Mouse (Mus musculus): ENCODE results near the gene Nusap1. TPM values are rescaled to one million over a fixed set of nuclear protein-coding genes. Genes with fewer than 3 reads are reported as not detected.

Gene Nusap1
- 110 and 111 TPM in 2 replicates for polyA plus RNA-seq (2016; fragmentation: Nextera tagmentation; extraction: Ambion mirVana)

GRCm38 (mm10) chr2:119618199-119618982 is at the start of gene Nusap1, which contains the start of gene Oip5:
Gene Nusap1, plus strand, starts transcription at chr2:119618298.
Gene Oip5, minus strand, starts transcription at chr2:119618469.
- under 1% methylated on average over 55 of the region's 55 CpGs for WGBS
- no peaks in the 10 kb centered on the region for H3K9me3 ChIP-seq
- peaks cover 32% of the 10 kb centered on the region for H3K4me1 ChIP-seq
- peak within 1 kb of the TSS; percentile 76 for H3K4me3 ChIP-seq (replicated peaks)
- H3K9ac ChIP-seq: peak within 1 kb of the TSS; percentile 68
- H3K27me3 ChIP-seq: no peaks in the 10 kb centered on the region
- peak within 1 kb of the TSS; percentile 75 for H3K27ac ChIP-seq
- peak; percentile 100 for ATAC-seq (ENCODE audit: low FRiP score)
- H3K36me3 ChIP-seq (replicated peaks): peaks cover 6% of the 10 kb centered on the region
- H3K4me2 ChIP-seq: peak within 1 kb of the TSS; percentile 86

- Histone ChIP-seq H3K4me3 (replicated peaks) (no peak overlapping the region), H3K9me3 (no peaks in the 10 kb centered on the region), H3K27ac (no peak overlapping the region), H3K4me1 (no peaks in the 10 kb centered on the region), H3K27me3 (no peaks in the 10 kb centered on the region), H3K36me3 (replicated peaks) (peaks cover 23% of the 10 kb centered on the region), H3K9ac (no peak overlapping the region), H3K4me2 (no peak overlapping the region)
- no peak for ATAC-seq (ENCODE audit: low FRiP score)
- WGBS: 97% methylated on average over 1 of the region's 1 CpGs
These were observed 45.6 kb upstream of the Nusap1 start for GRCm38 (mm10) chr2:119572471-119572870.

- no peak overlapping the region for H3K4me3 ChIP-seq (replicated peaks)
- ATAC-seq (ENCODE audit: low FRiP score): no peak
- H3K4me2 ChIP-seq: no peak overlapping the region
- no peaks in the 10 kb centered on the region for H3K4me1 ChIP-seq
- 96% methylated on average over 3 of the region's 3 CpGs for WGBS
- H3K36me3 ChIP-seq (replicated peaks): no peaks in the 10 kb centered on the region; the same call in 1 of the 2 replicates
- H3K9me3 ChIP-seq: no peaks in the 10 kb centered on the region
- H3K9ac ChIP-seq: no peak overlapping the region
- H3K27me3 ChIP-seq: no peaks in the 10 kb centered on the region
- no peak overlapping the region for H3K27ac ChIP-seq
These were observed 36.5 kb upstream of the Nusap1 start for GRCm38 (mm10) chr2:119581571-119581970.

GRCm38 (mm10) chr2:119583439-119583838 is 34.7 kb upstream of the Nusap1 start:
- no peak overlapping the region for H3K4me3 ChIP-seq (replicated peaks)
- no peaks in the 10 kb centered on the region; the same call in 1 of the 2 replicates for H3K36me3 ChIP-seq (replicated peaks)
- H3K4me2 ChIP-seq: no peak overlapping the region
- H3K9ac ChIP-seq: no peak overlapping the region
- no peaks in the 10 kb centered on the region for H3K27me3 ChIP-seq
- no peak for ATAC-seq (ENCODE audit: low FRiP score)
- no peak overlapping the region for H3K27ac ChIP-seq
- 47% methylated on average over 2 of the region's 2 CpGs for WGBS
- no peaks in the 10 kb centered on the region for H3K9me3 ChIP-seq
- no peaks in the 10 kb centered on the region for H3K4me1 ChIP-seq

GRCm38 (mm10) chr2:119584282-119584681 is 33.8 kb upstream of the Nusap1 start:
- Histone ChIP-seq H3K4me2 (no peak overlapping the region), H3K4me1 (no peaks in the 10 kb centered on the region), H3K9me3 (no peaks in the 10 kb centered on the region), H3K36me3 (replicated peaks) (no peaks in the 10 kb centered on the region; the same call in 1 of the 2 replicates), H3K27ac (no peak overlapping the region), H3K4me3 (replicated peaks) (no peak overlapping the region), H3K27me3 (no peaks in the 10 kb centered on the region), H3K9ac (no peak overlapping the region)
- ATAC-seq (ENCODE audit: low FRiP score): no peak
- WGBS: 88% methylated on average over 8 of the region's 8 CpGs

GRCm38 (mm10) chr2:119587383-119587782 is 30.7 kb upstream of the Nusap1 start:
- Histone ChIP-seq H3K9me3 (no peaks in the 10 kb centered on the region), H3K27me3 (no peaks in the 10 kb centered on the region)
- 17% methylated on average over 4 of the region's 4 CpGs for WGBS

GRCm38 (mm10) chr2:119591247-119591646 is 26.9 kb upstream of the Nusap1 start:
- Histone ChIP-seq H3K9ac (no peak overlapping the region), H3K36me3 (replicated peaks) (peaks cover 8% of the 10 kb centered on the region), H3K4me3 (replicated peaks) (no peak overlapping the region), H3K4me1 (peaks cover 16% of the 10 kb centered on the region), H3K4me2 (no peak overlapping the region), H3K9me3 (no peaks in the 10 kb centered on the region), H3K27me3 (no peaks in the 10 kb centered on the region), H3K27ac (no peak overlapping the region)
- WGBS: 93% methylated on average over 3 of the region's 3 CpGs
- ATAC-seq (ENCODE audit: low FRiP score): no peak

More at GRCm38 (mm10) chr2:119587383-119587782, 30.7 kb upstream of the Nusap1 start:
- Histone ChIP-seq H3K9ac (no peak overlapping the region), H3K4me2 (no peak overlapping the region), H3K4me3 (replicated peaks) (no peak overlapping the region), H3K27ac (no peak overlapping the region), H3K4me1 (no peaks in the 10 kb centered on the region), H3K36me3 (replicated peaks) (peaks cover 7% of the 10 kb centered on the region)
- ATAC-seq (ENCODE audit: low FRiP score): no peak

- no peak overlapping the region for H3K9ac ChIP-seq
- peaks cover 29% of the 10 kb centered on the region for H3K4me1 ChIP-seq
- ATAC-seq (ENCODE audit: low FRiP score): peak; percentile 27; the same call in 1 of the 2 replicates
- 11% methylated on average over 7 of the region's 7 CpGs for WGBS
- peak overlapping the region; percentile 47 for H3K4me2 ChIP-seq
- peaks cover 29% of the 10 kb centered on the region for H3K36me3 ChIP-seq (replicated peaks)
- no peaks in the 10 kb centered on the region for H3K27me3 ChIP-seq
- peak overlapping the region; percentile 78 for H3K27ac ChIP-seq
- peak overlapping the region; percentile 83 for H3K4me3 ChIP-seq (replicated peaks)
- no peaks in the 10 kb centered on the region for H3K9me3 ChIP-seq
These were observed 24.4 kb upstream of the Nusap1 start for GRCm38 (mm10) chr2:119593765-119594112.

GRCm38 (mm10) chr2:119594113-119594981 is 23.8 kb upstream of the Nusap1 start:
- peak; percentile 97 for ATAC-seq (ENCODE audit: low FRiP score)
- H3K36me3 ChIP-seq (replicated peaks): peaks cover 34% of the 10 kb centered on the region
- under 1% methylated on average over 61 of the region's 61 CpGs for WGBS

GRCm38 (mm10) chr2:119595308-119595707 is 22.8 kb upstream of the Nusap1 start:
- Histone ChIP-seq H3K4me3 (replicated peaks) (peak overlapping the region; percentile 83), H3K4me1 (peaks cover 29% of the 10 kb centered on the region), H3K9ac (peak overlapping the region; percentile 91), H3K27ac (no peak overlapping the region), H3K36me3 (replicated peaks) (peaks cover 42% of the 10 kb centered on the region), H3K9me3 (no peaks in the 10 kb centered on the region), H3K4me2 (peak overlapping the region; percentile 63), H3K27me3 (no peaks in the 10 kb centered on the region)
- 63% methylated on average over 4 of the region's 4 CpGs for WGBS
- ATAC-seq (ENCODE audit: low FRiP score): no peak

More at GRCm38 (mm10) chr2:119594113-119594981, 23.8 kb upstream of the Nusap1 start:
- Histone ChIP-seq H3K9me3 (no peaks in the 10 kb centered on the region), H3K4me2 (peak overlapping the region; percentile 63), H3K27me3 (no peaks in the 10 kb centered on the region), H3K27ac (peak overlapping the region; percentile 84), H3K4me1 (peaks cover 29% of the 10 kb centered on the region), H3K4me3 (replicated peaks) (peak overlapping the region; percentile 83), H3K9ac (peak overlapping the region; percentile 91)

GRCm38 (mm10) chr2:119596781-119597330 is 21.2 kb upstream of the Nusap1 start:
- Histone ChIP-seq H3K27ac (no peak overlapping the region), H3K4me3 (replicated peaks) (no peak overlapping the region), H3K27me3 (no peaks in the 10 kb centered on the region), H3K4me2 (no peak overlapping the region), H3K36me3 (replicated peaks) (peaks cover 46% of the 10 kb centered on the region), H3K9me3 (no peaks in the 10 kb centered on the region), H3K9ac (no peak overlapping the region), H3K4me1 (peaks cover 33% of the 10 kb centered on the region)
- WGBS: 95% methylated on average over 8 of the region's 8 CpGs
- no peak for ATAC-seq (ENCODE audit: low FRiP score)

- ATAC-seq (ENCODE audit: low FRiP score): no peak
- Histone ChIP-seq H3K9me3 (no peaks in the 10 kb centered on the region), H3K27me3 (no peaks in the 10 kb centered on the region), H3K9ac (no peak overlapping the region), H3K36me3 (replicated peaks) (peaks cover 75% of the 10 kb centered on the region), H3K4me1 (peaks cover 18% of the 10 kb centered on the region), H3K27ac (no peak overlapping the region), H3K4me3 (replicated peaks) (no peak overlapping the region), H3K4me2 (no peak overlapping the region)
- 91% methylated on average over 4 of the region's 4 CpGs for WGBS
These were observed 17.1 kb upstream of the Nusap1 start for GRCm38 (mm10) chr2:119601027-119601426.
